Mouse (Mus musculus) ES-CJ7 (cell line): ENCODE data around the gene Ntmt1.

Experiments
- DNase-seq: peaks from one replicate; pipeline ENCODE4 v3.0.0; 2011; ENCODE audit warnings: low read depth, low spot score

Gene Ntmt1

DNA sequence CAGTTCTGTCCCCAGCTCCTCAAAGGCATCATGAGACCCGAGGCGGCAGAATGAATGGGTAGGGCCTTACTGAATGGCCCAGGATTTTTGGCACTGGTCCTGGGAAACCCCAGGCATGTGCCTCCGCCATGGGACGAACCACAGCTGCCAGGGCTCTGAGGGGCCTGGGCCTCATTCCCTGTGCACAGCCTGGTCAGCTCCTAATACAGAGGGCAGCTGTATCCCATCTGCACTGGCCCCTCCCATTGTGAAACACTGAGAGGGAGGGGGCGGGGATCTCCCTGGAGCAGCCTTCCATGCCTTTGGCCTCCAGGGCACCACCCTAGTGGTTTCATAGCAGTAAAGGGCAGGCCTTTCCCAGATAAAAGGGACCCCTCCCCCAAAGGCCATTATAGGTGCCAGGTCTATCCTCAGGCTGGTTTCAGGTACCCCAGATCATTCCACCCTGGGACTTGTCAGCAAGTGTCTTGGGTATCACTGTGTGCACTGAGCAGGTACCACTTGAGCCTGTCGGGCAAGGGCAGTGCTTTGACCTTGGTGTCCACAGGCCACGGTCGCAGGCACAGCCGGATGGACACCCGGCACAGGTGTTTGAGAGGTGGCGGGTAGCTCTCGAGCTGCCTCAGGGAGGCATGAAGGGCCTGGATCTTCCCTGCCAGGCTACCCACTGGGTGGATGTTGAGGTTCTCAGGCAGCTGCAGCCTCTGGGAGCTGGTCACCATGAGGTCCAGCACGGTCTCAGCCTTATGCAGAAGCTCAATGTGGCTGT is 15.9 kb downstream of the Ntmt1 start:
- DNase-seq, result no peak

DNA sequence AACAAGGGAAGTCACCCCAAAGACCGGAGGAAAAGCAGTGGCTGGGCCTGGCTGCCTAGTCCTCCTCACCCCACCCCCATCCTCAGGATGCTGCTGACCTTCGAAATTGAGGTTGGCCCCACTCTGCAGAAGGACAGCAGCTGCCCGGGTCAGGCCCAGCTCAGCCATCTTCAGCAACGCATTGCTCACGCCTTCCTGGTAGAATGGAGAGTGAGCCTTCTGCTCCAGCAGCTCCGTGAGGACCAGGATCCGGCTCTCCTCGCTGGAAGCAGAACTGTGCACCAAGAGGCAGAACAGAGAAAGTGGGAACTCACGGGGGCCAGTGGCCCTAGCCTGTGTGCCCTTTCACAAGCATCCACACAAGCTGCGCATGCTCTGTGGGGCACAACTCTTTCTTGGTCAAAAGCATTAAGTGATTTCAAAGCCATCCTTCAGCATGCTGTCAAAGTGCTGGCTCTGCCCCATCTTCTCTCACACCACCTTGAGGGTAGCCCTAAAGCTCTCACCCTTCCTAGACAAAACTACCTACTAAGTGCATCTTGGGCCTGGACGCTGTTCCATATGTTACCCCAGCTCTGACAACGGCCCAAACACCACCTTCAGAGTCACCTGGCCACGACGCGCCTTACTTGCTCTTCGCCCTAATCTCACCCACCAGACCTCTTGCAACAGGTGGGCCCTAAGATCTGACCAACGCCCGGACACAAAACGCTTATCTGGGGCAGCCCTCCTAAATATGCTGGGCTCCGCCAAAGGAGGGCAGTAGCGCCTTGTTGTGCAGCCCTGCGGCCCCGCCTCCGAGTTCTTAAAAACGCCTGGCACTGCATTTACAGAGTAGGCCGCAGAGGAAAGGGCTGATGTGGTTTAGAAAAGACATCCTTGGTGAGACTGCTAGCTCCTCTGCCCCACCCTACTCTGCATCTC is 19.5 kb downstream of the Ntmt1 start:
- DNase-seq, result peak; percentile 71

DNA sequence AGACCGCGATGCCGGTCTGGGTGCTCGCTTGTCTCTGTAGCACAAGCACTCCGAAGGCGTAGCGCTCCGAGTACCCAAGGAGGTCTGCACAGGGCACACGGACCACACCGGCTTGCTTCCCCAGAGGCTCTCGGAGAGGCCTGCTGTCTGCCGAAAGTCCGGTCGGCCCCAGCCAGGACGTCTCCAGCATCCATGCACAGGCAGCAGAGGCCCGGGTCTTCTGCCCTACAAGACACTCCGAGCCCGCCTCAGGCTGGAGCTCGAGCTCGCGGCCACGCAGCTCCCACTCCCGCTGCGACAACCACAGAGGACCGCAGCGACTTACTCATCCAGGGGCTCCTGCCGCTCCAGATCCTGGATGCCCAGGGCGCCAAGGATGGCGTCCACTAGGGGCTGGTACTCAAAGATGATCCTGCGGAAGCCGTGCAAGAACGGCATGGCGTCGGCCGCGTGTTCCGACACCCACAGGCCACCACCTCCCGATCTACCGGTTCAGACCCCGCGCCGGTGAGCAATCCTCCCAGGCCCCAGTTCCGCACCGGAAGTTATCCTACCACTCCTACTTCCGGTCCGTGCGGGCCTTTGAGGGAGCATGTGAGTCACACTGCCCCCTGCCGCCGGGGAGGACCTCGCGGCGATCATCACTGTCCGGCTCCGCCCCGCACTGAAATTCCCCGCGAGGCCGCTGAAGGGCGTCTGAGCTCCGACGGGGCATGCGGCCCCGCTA is 20.3 kb downstream of the Ntmt1 start:
- DNase-seq, result peak; percentile 95

DNA sequence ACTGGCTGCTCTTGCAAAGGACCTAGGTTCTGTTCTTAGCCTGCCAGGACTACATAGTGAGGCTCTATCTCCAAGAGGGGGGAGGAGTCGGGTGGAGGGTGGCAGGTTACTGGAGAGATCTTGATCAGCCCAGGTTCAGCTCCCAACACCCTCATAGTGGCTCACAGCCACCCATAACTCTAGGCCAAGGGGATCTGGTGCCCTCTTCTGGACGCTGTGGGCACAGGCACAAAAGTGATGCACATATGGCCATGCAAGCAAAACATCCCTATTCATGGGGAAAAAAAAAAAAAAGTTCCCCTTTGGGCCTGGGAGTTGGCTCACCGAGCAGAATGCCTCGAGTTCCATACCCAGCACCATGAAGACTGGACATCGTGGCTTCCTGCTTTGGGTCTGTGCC is 21.7 kb downstream of the Ntmt1 start:
- peak; percentile 88 for DNase-seq

DNA sequence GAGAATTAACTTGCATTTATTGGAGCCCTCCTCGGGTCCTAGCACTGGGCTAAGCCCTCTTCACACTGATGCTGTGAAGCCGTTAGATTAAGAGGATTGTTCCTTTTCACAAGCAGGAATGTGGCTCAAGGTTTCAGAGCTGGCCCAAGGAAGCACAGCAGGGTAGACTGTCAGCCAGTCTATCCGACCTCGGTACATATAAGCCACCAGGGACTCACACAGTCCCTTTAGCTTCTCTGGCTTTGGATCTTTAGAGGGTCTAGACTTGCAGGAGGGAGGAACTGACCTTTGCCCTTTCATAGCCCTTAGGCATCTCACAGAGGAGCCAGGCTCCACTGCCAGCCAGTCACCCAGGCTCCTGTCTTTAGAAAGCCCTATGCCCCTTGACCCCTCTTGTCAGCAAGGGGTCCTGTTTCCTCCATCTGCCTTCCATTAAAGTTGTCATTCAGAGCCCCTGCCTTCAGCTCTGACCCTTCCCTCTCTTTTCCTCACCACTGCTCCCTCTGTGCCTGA is 22.7 kb downstream of the Ntmt1 start, which contains the start of gene Asb6:
TSS of gene Asb6 (minus strand) at position 51 of the 513 bp plus-strand sequence.
- no peak for DNase-seq

DNA sequence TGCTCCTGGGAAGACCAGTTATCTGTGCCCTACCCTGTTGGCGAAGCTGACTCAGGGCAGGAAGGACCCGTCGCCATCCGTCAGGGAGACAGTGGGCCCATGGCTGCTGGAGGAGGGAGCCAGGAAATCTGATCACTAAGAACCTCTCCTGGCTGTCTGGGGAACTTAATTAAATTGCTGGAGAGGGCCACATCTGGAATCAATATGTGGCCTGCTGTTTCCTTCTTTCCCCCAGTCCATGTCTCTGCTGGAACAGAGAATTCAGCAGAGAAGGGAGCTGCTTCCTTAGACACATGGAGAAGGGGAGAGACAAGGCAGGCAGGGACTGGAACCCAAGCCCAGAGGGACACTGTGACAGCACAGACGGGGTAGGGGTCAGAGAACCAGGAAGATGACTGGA is 26.0 kb downstream of the Ntmt1 start:
- DNase-seq, result no peak

DNA sequence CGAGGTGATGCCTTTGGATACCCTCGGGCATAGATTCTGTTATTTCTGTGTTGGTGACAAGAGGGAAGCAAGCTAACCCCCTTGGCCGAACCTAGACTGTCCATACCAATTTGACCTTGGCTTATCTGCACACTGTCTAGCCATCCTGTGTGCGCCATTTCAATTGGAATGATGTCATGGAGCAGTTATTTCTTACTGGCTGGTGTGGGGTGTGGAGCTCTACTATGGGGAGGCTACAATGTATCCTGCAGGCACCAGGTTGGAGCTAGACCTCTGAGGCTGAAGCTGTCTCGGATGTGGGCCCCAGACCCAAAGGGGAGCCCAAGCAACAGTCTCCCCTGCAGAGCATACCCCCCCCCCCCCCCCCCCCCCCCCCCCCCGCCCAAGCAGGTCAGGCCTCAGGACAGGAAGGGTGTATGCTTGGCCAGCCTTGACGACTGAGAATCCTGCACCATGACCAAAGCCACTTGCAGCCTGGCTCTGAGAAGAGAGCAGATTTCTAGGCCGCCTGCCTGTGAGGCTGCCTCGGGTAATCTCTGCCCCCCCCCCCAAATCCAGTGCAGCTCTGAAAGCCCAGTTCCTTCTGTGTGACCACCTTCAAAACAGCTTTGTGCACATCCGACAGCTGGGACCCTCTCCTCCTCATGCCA is 26.9 kb downstream of the Ntmt1 start, which contains the start of gene Prrx2:
TSS of gene Prrx2 (plus strand) at position 600 of the 650 bp plus-strand sequence.
- no peak for DNase-seq

DNA sequence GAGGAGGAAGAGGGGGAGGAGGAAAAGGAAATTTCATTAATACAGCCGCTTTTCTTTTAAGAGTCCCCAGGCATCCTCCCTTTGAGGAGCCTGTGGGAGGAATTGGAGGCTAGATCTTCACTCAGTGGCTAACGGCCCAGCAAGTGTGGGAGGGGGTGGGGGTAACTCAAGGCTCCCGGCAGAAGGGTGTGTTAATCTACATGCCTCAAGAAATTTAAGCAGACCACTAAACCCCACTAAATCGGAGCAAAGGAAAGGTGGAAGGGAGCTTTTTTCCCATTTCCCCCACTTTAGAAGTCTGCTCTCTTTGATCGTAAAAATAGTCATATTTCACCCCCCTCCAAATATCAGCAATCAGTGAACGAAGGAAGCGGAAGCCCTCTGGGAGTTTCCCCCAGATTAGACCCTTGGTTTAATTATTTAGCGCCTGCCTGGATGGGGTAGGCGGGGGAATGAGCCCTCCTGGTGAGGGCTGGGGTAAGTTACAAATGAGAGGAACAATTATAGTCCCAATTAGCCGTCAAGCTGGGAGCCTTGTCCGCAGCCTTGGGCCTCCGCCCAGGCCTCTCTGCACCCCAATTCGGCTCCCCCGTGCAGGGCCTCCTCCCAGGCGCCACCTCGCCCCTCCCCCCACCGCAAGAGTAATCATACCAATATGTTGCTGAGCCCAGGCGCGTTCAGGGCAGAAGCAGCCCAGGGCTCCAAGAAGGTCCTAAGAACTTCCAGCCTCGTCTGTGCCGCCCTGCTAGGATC is 28.8 kb downstream of the Ntmt1 start:
- DNase-seq, result no peak

DNA sequence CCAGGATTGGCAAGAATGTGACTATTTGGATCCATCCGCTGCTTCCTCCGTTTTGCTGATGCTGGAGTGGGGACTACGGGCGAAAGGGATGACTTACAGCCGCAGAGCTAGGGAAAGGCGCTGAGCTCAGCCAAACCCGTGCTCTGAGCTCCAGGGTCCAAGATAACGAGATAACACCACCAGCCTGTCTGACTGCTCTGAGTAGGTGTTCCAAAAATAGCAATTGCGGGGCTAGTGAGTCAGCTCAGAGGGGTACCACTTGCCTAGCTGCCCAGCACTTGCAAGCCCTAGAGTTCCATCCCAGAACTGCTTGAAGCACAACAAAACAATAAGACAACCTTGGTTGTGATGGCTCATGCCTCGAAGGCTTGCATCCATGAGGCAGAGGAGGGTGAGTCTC is 35.0 kb downstream of the Ntmt1 start:
- no peak for DNase-seq

DNA sequence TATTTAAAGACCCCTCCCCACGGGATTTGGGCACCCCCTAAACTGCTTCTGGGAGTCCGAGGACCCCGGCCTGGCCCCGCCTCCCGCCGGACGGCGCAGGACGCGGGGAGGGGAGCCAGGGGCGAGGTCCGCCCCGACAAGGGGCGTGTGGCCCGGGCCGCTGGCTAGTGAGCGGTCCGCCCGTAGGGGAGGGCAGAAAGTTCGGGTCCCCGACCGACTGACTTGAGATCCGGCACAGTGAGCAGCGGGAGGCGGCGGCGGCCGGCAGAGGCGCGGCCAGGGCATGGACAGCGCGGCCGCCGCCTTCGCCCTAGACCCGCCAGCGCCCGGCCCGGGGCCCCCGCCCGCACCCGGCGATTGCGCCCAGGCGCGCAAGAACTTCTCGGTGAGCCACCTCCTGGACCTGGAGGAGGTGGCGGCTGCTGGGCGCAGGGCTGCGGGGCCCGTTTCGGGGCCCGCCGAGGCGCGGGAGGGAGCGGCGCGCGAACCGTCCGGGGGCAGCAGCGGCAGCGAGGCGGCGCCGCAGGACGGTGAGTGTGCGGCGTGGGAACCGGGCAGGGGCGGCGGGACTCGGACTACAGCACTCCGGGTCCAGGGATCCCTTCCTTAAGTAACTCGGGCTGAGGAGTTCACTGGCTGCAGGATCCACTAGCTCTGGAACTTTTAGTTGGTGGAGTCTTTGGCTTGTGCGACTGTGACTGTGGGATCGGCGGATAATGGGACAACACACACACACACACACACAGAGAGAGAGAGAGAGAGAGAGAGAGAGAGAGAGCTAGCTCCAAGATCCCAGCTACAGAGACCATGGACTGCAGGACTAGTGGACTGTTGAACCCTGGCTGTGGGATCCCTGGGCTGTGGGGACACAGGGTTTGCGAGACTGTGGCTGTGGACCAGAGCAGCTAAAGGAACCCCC is 37.8 kb downstream of the Ntmt1 start:
- no peak for DNase-seq

DNA sequence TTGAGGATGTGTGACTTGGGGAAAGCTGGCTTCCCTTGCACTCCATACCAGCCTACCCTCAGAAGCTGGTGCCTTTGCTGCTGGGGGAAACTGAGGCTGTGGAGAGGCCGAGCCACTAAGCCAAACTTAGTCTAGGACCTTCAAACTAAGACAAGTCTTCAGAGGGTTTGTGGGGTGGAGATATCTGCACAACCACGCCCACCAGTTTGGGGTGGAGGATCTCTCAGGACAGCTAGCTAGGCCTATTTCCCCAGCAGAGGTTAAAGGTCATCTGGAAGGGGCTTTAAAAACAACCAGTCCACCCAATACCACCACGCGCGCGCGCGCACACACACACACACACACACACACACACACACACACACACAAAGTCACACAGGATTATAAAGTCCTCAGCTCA is 38.6 kb downstream of the Ntmt1 start:
- DNase-seq, result no peak

DNA sequence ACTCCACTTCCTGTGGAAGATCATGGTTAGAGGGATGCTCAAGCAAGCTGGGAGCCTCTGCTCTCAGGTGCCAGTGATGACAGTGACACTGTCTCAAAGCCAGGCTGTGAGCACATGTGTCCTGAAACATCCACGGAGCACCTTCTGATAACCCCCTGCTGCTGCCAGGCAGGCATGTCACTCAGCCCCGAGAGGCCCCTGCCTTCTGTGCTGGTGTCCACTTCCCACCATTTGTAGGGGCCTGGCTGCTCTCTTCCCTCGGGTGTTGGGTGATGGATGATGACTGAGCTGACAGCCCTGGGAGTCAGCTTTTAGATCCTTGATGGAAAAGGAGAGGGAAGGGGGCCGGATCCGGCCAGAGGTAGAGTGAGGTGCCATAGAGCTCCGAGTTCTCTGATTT is 39.1 kb downstream of the Ntmt1 start:
- no peak for DNase-seq

DNA sequence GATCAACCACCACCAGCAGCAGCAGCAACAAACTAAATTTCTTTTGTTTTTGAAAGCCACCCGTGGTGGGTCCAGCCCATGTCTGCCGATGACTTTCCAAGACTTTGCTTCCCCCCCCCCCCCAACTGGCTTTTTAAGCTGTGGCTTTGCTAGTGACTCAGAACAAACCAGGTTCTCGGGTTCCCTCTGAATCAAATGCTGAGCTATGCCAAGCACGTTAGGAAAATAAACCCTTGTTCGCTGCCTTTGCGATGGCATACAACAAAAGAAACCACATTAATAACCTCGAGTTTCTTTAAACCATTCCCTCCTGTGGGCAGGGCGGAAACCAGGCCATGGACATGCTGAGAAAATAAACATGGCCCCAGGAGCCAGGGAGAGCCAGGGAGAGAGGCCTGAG is 40.6 kb downstream of the Ntmt1 start:
- DNase-seq, result no peak

DNA sequence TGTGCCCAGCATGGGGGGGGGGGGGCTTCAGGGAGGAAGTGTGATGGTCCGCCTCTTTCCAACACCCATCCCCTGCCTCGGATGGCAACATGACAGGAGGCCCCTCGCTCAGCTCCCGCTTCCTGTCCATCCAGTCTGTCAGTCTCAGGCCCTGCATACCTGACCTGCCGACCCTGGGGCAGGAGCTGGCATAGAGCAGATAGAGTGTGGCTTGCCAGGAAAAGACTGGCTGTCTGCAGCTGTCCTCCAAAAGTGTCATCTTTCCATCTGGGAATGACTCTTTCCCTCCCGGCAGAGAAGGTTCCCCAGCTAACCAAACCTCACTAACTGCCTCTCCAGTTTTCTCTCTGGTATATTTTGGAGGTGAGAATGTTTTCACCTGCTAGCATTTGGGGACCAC is 43.0 kb downstream of the Ntmt1 start:
- DNase-seq, result no peak

DNA sequence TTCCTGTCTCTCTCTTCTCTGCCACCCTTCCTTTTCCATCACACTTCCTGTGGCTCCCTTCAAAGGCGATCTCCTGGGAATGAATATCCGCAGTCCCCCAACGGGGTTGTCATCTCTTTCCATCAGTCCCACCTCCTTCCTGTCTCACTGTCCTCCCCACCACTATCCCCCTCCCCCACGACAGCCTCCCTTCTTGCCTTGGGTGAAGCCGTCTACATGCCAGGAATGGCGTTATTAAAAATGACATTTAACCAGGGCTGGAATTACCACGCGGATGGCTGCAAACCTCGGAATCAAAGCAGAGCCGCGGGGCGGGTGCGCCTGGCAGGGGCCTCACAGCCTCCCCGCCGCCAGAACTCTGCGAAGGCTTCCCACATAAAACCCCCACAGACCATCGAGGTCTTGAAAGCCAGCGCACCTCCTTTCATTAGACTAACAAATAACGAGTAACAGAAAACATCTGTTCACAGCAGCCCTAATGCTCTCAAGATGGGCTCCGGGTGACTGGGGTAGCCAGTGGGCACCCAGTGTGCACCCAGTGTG is 45.2 kb downstream of the Ntmt1 start:
- no peak for DNase-seq

DNA sequence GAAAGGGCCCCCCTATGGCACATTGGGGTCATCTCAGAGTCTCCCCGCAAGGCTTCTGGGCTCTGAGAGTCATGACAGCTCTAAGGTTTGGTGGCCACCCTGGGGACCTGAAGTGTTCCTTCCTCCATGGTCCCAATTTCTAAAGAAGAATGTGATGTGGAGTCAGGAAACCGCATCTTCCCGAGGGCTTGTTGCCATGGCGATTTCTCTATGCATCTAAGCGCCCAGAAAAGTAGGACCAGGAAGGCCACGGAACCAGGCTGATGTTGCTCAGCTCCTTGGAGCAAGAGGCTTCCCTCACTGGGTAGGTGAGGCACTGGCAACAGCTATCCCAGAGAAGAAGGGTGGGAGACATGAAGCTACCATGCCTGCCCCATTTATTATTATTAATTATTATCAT is 49.5 kb downstream of the Ntmt1 start:
- no peak for DNase-seq

DNA sequence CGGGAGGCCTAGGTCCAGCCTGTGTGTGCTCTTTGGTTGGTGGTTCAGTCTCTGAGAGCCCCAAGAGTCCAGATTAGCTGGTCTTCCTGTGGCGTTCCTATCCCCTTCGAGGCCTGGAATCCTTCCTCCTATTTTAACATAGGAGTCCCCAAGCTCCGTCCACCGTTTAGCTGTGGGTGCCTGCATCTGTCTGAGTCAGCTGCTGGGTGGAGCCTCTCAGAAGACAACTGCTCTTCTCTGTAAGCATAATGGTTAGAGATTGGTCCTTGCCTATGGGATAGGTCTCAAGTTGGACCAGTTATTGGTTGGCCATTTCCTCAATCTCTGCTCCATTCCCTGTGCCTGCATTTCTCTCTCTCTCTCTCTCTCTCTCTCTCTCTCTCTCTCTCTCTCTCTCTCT is 52.2 kb downstream of the Ntmt1 start:
- DNase-seq, result no peak

DNA sequence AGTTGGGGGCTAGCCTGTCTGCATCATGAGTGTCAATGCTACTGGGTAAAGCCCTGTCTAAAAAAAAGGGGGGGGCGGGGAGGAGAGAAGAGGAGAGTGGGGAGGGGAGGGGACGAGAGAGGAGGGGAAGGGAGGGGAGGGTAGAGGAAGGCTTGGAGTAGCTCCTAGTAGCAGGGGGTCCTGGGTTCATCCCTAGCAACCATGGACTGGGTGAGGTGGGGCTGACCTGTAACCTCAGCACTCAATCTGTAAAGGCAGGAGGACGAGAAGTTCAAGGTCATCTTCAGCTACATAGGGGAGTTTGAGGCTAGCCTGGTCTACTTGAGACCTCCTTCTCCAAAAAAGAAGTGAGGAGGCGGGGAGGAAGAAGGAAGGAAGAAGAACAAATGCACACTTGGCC is 54.5 kb downstream of the Ntmt1 start:
- peak; percentile 65 for DNase-seq

DNA sequence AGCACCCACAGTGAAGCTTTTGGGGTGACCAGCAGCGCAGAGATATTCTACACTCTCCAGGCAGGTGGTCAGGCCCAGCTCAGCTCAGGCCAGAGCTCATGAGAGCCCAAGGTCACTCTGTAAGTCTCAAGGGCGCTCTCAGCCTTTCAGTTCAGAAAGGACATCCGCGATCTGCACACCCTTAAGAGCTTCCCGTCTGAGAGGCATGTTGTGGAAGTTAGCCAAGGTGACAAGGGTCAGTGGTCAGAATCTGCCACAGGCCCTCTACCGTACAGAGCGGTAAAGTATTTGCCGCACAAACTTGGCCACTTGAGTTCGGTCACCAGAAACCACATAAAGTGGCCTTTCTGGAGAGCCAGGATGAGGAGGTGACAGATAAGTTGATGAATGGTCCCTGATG is 55.9 kb downstream of the Ntmt1 start:
- DNase-seq, result no peak
